Mouse (Mus musculus) CH12.LX (cell line): ENCODE measurements around the gene Rras2.

ENCODE experiments used
- EP300 ChIP-seq: IDR thresholded peaks from 2 replicates; pipeline ENCODE4 v1.6.1; 2011; ENCODE audit warnings: low read length, improper control_type of control experiment
- HCFC1 ChIP-seq: IDR thresholded peaks from 2 replicates; pipeline ENCODE4 v1.6.1; 2012; ENCODE audit warnings: low read depth, mild to moderate bottlenecking, inconsistent platforms, low read length, improper control_type of control experiment
- MAX ChIP-seq: IDR thresholded peaks from 2 replicates; pipeline ENCODE4 v1.6.1; 2011; ENCODE audit warnings: low read length, improper control_type of control experiment
- POLR2A ChIP-seq: IDR thresholded peaks from 2 replicates; pipeline ENCODE4 v1.6.1; 2011; ENCODE audit warnings: low read depth, mild to moderate bottlenecking, improper control_type of control experiment, low read length
- ZC3H11A ChIP-seq: IDR thresholded peaks from 2 replicates; pipeline ENCODE4 v1.6.1; 2012; ENCODE audit warnings: low read depth, mild to moderate bottlenecking, inconsistent platforms, low read length, improper control_type of control experiment

DNA sequence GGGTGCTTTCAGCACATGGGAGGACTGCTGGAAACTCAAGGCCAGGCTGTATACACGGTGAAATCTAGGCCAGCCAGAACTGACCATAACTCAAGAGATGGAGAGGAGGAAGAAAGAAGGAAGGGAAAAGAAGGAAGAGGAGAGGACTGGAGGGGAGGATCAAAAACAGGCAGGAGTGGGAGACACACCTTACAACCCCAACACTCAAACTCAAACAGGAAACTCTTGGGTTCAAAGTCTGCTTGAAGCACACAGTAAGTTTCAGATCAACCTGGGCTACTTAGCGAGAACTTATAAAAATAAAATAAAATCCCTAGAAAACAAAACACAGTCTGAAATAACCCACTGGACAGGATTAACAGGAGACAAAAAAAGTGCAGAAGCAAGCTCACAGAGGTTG lies 71.8 kb downstream of the Rras2 start:
- TF ChIP-seq HCFC1 (no peak), EP300 (no peak), POLR2A (no peak), MAX (no peak), ZC3H11A (no peak)
